Mouse (Mus musculus) inflammation-experienced regulatory T-cells, adult 6 months (primary cell): ENCODE data around the gene Cep85l. TPM values are rescaled to one million over a fixed set of nuclear protein-coding genes. Genes with fewer than 3 reads are reported as not detected.

Source experiments
- ATAC-seq: one replicate; pipeline ENCODE4 v1.8.0; 2017
- polyA plus RNA-seq, 3 experiments: library from polyadenylated mRNA; unstranded; fragments of 100-300 nt; shearing (Covaris generic); gene quantifications; one replicate each; pipeline ENCODE4 v1.2.1; 2017

Gene Cep85l
- polyA plus RNA-seq, 3 experiments from 2014 or later = 1.6 to 3.4 (median 2.6) TPM

GRCm38 (mm10) chr10:53341288-53341965, 38.3 kb downstream of the Cep85l start:
- peak; percentile 60 for ATAC-seq

- ATAC-seq = no peak
Measured at GRCm38 (mm10) chr10:53339045-53339444, 40.7 kb downstream of the Cep85l start.

- no peak for ATAC-seq
Measured at GRCm38 (mm10) chr10:53337162-53337923, 42.4 kb downstream of the Cep85l start, which contains the start of gene Pln. Pln (plus strand) TSS chr10:53337667.

- ATAC-seq = no peak
Measured at GRCm38 (mm10) chr10:53335974-53336373, 43.8 kb downstream of the Cep85l start.

- ATAC-seq = no peak
Measured at GRCm38 (mm10) chr10:53335266-53335665, 44.5 kb downstream of the Cep85l start.

GRCm38 (mm10) chr10:53332752-53333151, 47.0 kb downstream of the Cep85l start:
- no peak for ATAC-seq

GRCm38 (mm10) chr10:53329257-53329656, 50.5 kb downstream of the Cep85l start:
- ATAC-seq = no peak

- ATAC-seq = no peak
Measured at GRCm38 (mm10) chr10:53326367-53326766, 53.4 kb downstream of the Cep85l start.

GRCm38 (mm10) chr10:53324663-53325062, 55.1 kb downstream of the Cep85l start:
- no peak for ATAC-seq

GRCm38 (mm10) chr10:53323367-53323766, 56.4 kb downstream of the Cep85l start:
- no peak for ATAC-seq

GRCm38 (mm10) chr10:53306674-53307073, 73.1 kb downstream of the Cep85l start:
- ATAC-seq = no peak

GRCm38 (mm10) chr10:53305867-53306266, 73.9 kb downstream of the Cep85l start:
- no peak for ATAC-seq

GRCm38 (mm10) chr10:53285147-53285546, 94.6 kb downstream of the Cep85l start:
- ATAC-seq = no peak

- no peak for ATAC-seq
Measured at GRCm38 (mm10) chr10:53272228-53272627, 107.5 kb downstream of the Cep85l start.

GRCm38 (mm10) chr10:53262021-53262420, 117.7 kb downstream of the Cep85l start:
- no peak for ATAC-seq

- ATAC-seq = no peak
Measured at GRCm38 (mm10) chr10:53235381-53235780, 144.4 kb downstream of the Cep85l start.

GRCm38 (mm10) chr10:53234683-53235082, 145.1 kb downstream of the Cep85l start:
- ATAC-seq = no peak

- ATAC-seq = no peak
Measured at GRCm38 (mm10) chr10:53234086-53234613, 145.6 kb downstream of the Cep85l start.

GRCm38 (mm10) chr10:53230809-53231208, 148.9 kb downstream of the Cep85l start:
- no peak for ATAC-seq

GRCm38 (mm10) chr10:53229190-53229589, 150.6 kb downstream of the Cep85l start:
- no peak for ATAC-seq
